Mouse (Mus musculus): ENCODE measurements around the gene Irf1. TPM values are rescaled to one million over a fixed set of nuclear protein-coding genes. Genes with fewer than 3 reads are reported as not detected.

The Irf1 gene
- polyA plus RNA-seq, 1 experiment from 2014 or later: 2.8 TPM

DNA sequence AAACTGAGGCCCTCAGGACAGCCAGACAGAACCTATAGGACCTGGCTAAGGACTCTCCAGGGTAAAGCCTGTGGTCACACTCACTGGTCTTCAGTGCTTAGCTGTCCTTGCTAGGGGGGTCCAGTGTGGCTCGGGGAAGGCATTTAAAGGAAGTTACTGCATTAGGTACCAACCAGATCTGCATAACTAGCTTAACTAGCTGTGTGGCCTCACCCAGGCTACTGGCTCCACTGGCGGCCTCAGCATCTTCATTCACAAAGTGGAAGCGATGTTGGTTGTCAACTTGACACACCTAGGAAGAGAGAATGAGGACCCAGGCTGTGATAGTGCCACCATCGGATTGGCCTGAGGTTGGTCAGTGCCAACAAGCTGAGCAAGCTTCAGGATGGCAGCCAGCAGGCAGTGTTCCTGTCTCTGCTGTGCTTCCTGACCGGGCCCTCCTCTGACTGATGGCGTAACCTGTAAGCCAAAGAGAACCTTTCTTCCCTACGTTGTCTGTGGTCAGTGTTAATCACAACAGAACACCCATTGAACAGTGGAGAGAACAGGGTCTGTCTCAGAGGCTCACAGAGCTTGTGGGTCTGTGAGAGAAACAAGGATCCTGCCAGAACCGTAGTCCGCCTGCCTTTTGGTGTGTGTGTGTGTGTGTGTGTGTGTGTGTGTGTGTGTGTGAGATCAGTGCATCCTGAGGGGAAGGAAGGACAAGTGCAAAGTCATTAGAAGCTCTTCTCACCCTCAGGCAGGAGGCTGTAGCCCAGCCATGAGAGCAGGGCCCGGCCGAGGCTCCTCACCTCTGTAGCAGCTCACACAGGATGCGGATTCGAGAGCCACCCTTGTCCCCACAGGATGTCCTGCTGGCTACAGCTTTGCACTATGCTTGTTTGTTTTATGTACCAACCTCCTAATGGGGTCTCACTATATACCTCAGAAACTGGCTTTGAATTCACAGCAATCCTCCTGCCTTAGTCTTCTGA is 16.5 kb downstream of the Irf1 start:
- Histone ChIP-seq H3K9ac (ENCODE audit: low read length) (no peak overlapping the region), H3K4me2 (no peak overlapping the region), H3K4me3 (ENCODE audit: low read depth, low read length) (no peak overlapping the region), H3K9me3 (ENCODE audit: control insufficient read depth, low read length) (no peaks in the 10 kb centered on the region; the same call in 1 of the 2 replicates), H3K36me3 (ENCODE audit: control insufficient read depth, insufficient read depth, low read length) (no peaks in the 10 kb centered on the region), H3K27me3 (ENCODE audit: control insufficient read depth, insufficient read depth, low read length) (no peaks in the 10 kb centered on the region), H3K27ac (ENCODE audit: low read depth, low read length) (no peak overlapping the region), H3K4me1 (ENCODE audit: control insufficient read depth, insufficient read depth, low read length) (no peaks in the 10 kb centered on the region)
- no peak for ATAC-seq (ENCODE audit: low FRiP score)
- 88% methylated on average over 13 of the region's 13 CpGs for WGBS
- DNase-seq (ENCODE audit: low spot score, missing footprints): no peak

DNA sequence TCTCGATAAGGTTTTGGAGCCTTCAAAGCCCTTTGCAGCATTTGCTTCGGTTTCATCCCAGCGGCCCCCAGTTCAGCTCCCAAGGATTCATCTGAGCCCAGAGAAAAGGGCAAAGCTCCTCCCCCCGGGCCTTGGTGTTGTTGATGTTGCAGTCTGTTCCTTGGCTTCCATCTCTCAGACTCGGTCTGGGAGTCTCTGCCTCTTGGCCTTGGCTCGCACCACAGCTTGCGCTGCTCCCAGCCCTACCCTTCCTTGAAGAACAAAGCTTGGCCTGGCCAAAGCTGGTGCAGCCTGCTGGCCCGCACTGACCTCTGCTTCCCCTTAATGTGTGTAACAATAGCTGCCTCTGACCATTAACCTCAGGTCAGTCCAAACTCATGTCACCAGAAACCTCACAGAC is 18.4 kb downstream of the Irf1 start:
- no peak for DNase-seq (ENCODE audit: low spot score, missing footprints)
- H3K9ac ChIP-seq (ENCODE audit: low read length): no peak overlapping the region
- no peaks in the 10 kb centered on the region for H3K27me3 ChIP-seq (ENCODE audit: control insufficient read depth, insufficient read depth, low read length)
- ATAC-seq (ENCODE audit: low FRiP score): no peak
- H3K4me1 ChIP-seq (ENCODE audit: control insufficient read depth, insufficient read depth, low read length): no peaks in the 10 kb centered on the region
- no peaks in the 10 kb centered on the region; the same call in 1 of the 2 replicates for H3K9me3 ChIP-seq (ENCODE audit: control insufficient read depth, low read length)
- no peak overlapping the region for H3K27ac ChIP-seq (ENCODE audit: low read depth, low read length)
- no peak overlapping the region for H3K4me2 ChIP-seq
- H3K4me3 ChIP-seq (ENCODE audit: low read depth, low read length): no peak overlapping the region
- H3K36me3 ChIP-seq (ENCODE audit: control insufficient read depth, insufficient read depth, low read length): no peaks in the 10 kb centered on the region
- WGBS: 59% methylated on average over 8 of the region's 8 CpGs

DNA sequence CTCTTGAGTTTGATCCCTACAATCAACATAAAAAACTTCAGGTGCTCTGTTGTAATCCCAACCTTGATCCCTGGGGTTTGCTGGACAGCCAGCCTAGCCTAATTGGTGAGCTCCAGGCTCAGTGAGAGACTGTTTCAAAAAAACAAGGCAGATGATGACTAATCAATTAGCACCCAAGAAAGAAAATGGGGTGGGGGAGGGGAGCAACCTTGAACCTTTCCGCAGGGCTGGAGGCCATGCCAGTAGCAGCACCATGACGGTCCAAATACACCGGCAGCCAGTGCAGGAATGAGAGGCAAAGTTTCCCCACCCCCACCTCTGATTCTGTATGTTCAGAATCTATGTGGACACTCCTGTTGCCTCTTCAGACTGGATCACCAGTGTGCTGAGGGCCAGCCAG is 19.5 kb downstream of the Irf1 start:
- no peak overlapping the region for H3K4me3 ChIP-seq (ENCODE audit: low read depth, low read length)
- no peaks in the 10 kb centered on the region; the same call in 1 of the 2 replicates for H3K9me3 ChIP-seq (ENCODE audit: control insufficient read depth, low read length)
- WGBS: 84% methylated on average over 3 of the region's 3 CpGs
- H3K36me3 ChIP-seq (ENCODE audit: control insufficient read depth, insufficient read depth, low read length): no peaks in the 10 kb centered on the region
- no peak for DNase-seq (ENCODE audit: low spot score, missing footprints)
- ATAC-seq (ENCODE audit: low FRiP score): no peak
- no peak overlapping the region for H3K9ac ChIP-seq (ENCODE audit: low read length)
- no peak overlapping the region for H3K27ac ChIP-seq (ENCODE audit: low read depth, low read length)
- no peaks in the 10 kb centered on the region for H3K4me1 ChIP-seq (ENCODE audit: control insufficient read depth, insufficient read depth, low read length)
- no peaks in the 10 kb centered on the region for H3K27me3 ChIP-seq (ENCODE audit: control insufficient read depth, insufficient read depth, low read length)
- H3K4me2 ChIP-seq: no peak overlapping the region

DNA sequence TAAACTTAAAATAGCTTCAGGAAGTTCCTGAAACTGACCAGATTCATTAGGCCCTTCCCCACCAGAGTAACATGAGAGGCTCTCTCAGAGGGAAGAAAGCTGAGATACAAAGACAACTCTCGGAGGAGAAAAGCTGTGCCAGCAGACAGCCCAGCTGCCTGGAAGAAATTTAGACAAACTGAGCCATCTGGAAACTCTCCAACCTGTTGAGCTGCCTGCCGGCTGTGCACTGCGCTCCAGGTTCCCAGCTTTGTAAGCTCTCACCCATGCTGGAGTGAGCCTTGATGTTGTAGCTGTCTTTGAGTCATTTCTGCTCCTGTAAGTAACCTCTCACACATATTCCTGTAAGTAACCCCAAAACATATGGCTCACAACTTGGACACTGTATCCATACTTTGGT is 23.2 kb downstream of the Irf1 start:
- WGBS: 70% methylated on average over 3 of the region's 3 CpGs
- Histone ChIP-seq H3K27ac (ENCODE audit: low read depth, low read length) (no peak overlapping the region), H3K4me3 (ENCODE audit: low read depth, low read length) (no peak overlapping the region), H3K9me3 (ENCODE audit: control insufficient read depth, low read length) (no peaks in the 10 kb centered on the region; the same call in 1 of the 2 replicates), H3K36me3 (ENCODE audit: control insufficient read depth, insufficient read depth, low read length) (no peaks in the 10 kb centered on the region), H3K9ac (ENCODE audit: low read length) (no peak overlapping the region), H3K4me2 (no peak overlapping the region), H3K27me3 (ENCODE audit: control insufficient read depth, insufficient read depth, low read length) (no peaks in the 10 kb centered on the region), H3K4me1 (ENCODE audit: control insufficient read depth, insufficient read depth, low read length) (no peaks in the 10 kb centered on the region)
- no peak for ATAC-seq (ENCODE audit: low FRiP score)
- DNase-seq (ENCODE audit: low spot score, missing footprints): no peak

DNA sequence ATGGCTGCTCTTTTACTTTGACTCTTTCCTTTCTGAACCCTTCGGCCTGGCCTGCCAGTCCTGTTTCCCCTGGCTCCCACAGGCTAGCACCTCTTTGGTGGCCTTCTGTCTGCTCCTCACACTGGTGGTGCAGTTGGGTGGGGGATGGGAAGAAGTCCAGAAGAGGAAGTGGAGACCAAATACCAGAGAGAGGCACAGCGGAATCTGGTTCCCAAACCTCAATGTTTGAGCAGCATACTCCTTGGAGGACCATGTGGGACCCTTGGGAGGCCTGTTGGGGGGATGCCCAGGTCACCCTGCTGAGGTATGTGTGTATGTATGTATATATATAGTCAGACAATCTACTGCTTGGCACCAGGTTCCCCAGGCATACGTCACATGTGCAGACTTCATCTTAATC is 24.2 kb downstream of the Irf1 start:
- no peak overlapping the region for H3K27ac ChIP-seq (ENCODE audit: low read depth, low read length)
- no peaks in the 10 kb centered on the region for H3K36me3 ChIP-seq (ENCODE audit: control insufficient read depth, insufficient read depth, low read length)
- H3K27me3 ChIP-seq (ENCODE audit: control insufficient read depth, insufficient read depth, low read length): no peaks in the 10 kb centered on the region
- no peaks in the 10 kb centered on the region; the same call in 1 of the 2 replicates for H3K9me3 ChIP-seq (ENCODE audit: control insufficient read depth, low read length)
- DNase-seq (ENCODE audit: low spot score, missing footprints) (no peak), ATAC-seq (ENCODE audit: low FRiP score) (no peak)
- no peak overlapping the region for H3K9ac ChIP-seq (ENCODE audit: low read length)
- 88% methylated on average over 3 of the region's 3 CpGs for WGBS
- H3K4me3 ChIP-seq (ENCODE audit: low read depth, low read length): no peak overlapping the region
- H3K4me1 ChIP-seq (ENCODE audit: control insufficient read depth, insufficient read depth, low read length): no peaks in the 10 kb centered on the region
- no peak overlapping the region for H3K4me2 ChIP-seq

DNA sequence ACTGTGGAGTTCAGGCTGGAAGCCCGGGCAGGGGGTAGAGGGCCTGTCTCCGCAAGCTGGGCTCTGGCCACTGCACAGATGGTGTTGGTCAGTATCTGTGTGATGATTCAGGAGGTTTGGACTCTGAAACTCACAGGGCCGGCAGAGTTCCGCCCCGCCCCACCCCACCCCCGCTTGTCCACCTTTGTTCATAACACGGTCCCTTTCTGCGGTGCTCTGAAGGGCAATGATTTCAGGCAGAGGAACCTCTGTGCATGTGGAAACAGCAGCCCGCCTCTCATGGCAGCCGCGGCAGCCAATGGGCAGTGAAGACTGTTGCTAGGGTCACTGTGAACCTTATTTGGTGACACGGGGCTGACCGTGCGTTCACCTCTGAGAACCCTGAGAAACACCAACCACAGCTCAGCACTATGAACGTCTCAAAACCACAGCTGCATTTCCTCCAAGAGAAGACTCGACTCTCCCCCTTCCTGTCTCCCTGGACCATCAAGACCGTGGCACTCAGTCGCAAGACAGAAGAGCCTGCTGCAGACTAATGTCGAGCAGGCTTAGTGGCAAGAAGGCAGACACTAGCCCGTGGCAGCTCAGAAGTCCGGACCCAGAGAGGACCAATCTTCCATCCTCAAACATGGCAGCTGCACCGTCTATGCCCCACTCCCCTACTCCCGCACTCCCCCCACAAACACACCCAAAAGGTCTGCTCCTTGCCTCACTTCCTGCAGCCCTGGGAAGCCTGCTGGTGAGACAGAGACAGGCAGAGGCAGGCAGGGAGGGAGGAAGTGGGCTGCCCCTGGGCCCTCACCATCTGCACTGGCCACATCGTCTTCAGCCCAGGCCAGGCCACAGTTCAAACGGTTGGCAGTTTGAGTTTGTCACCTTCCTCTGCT is 25.1 kb downstream of the Irf1 start:
- 78% methylated on average over 25 of the region's 25 CpGs for WGBS
- DNase-seq (ENCODE audit: low spot score, missing footprints) (no peak), ATAC-seq (ENCODE audit: low FRiP score) (no peak)
- H3K9me3 ChIP-seq (ENCODE audit: control insufficient read depth, low read length): no peaks in the 10 kb centered on the region; the same call in 1 of the 2 replicates
- H3K4me2 ChIP-seq: no peak overlapping the region
- H3K27ac ChIP-seq (ENCODE audit: low read depth, low read length): no peak overlapping the region
- H3K36me3 ChIP-seq (ENCODE audit: control insufficient read depth, insufficient read depth, low read length): no peaks in the 10 kb centered on the region
- no peak overlapping the region for H3K4me3 ChIP-seq (ENCODE audit: low read depth, low read length)
- H3K27me3 ChIP-seq (ENCODE audit: control insufficient read depth, insufficient read depth, low read length): no peaks in the 10 kb centered on the region
- H3K9ac ChIP-seq (ENCODE audit: low read length): no peak overlapping the region
- H3K4me1 ChIP-seq (ENCODE audit: control insufficient read depth, insufficient read depth, low read length): no peaks in the 10 kb centered on the region

DNA sequence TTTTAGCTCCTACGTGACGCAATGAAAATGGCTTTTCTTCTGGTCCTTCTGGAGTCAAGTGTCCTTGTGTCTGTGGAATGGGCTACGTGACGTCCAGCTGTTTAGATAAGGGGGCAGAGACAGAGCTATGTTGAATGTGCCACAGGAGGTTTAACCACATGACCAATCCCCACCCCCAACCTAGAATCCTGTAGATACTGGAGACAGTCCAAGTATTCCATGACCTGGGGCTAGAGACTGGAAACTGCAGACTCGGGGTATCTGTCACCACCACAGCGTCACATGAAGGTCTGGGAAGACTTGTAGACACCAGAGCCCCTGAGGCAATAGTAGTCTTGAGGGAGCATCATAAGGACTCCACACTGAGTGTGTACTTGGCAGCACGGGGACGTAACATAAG is 26.0 kb downstream of the Irf1 start:
- H3K4me3 ChIP-seq (ENCODE audit: low read depth, low read length): no peak overlapping the region
- no peak overlapping the region for H3K9ac ChIP-seq (ENCODE audit: low read length)
- ATAC-seq (ENCODE audit: low FRiP score) (no peak), DNase-seq (ENCODE audit: low spot score, missing footprints) (no peak)
- H3K36me3 ChIP-seq (ENCODE audit: control insufficient read depth, insufficient read depth, low read length): no peaks in the 10 kb centered on the region
- no peaks in the 10 kb centered on the region for H3K27me3 ChIP-seq (ENCODE audit: control insufficient read depth, insufficient read depth, low read length)
- 86% methylated on average over 8 of the region's 8 CpGs for WGBS
- H3K4me1 ChIP-seq (ENCODE audit: control insufficient read depth, insufficient read depth, low read length): no peaks in the 10 kb centered on the region
- H3K9me3 ChIP-seq (ENCODE audit: control insufficient read depth, low read length): no peaks in the 10 kb centered on the region
- no peak overlapping the region for H3K4me2 ChIP-seq
- no peak overlapping the region for H3K27ac ChIP-seq (ENCODE audit: low read depth, low read length)

DNA sequence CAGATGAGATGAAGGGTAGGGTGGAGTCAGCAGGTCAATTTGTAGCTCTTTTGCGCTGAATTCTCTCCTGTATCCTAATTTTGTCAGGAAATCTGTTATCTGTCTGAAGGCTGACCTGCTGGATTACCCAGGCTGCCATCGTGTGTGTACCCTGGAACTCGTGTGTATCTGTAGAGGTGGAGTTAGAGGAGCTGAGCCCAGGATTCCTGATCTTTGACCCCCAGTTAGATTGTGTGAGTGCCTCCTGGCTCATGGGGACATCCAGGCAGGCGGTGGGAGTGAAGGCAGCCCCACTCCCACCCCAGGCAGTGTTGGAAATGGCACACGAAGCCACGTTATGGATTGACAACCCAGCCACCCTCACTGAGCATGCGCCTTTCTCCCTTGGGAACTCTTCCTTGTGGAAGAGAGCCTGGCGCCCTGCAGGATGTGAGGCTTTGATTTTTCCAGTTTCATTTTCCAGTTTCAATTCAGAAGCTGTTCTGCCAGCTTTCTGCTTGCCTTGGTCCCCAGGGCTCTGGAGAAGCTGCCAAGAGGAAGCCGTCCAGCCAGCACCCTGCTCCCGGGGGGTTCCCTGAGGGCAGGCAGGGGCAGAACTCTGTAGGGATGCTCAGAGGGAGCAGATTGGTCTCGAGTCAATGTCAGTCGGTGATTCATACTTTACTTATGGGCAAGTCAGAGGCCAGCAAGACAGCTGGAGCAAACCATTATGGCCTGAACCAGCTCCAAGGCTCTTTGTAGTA is 26.8 kb downstream of the Irf1 start:
- no peaks in the 10 kb centered on the region for H3K4me1 ChIP-seq (ENCODE audit: control insufficient read depth, insufficient read depth, low read length)
- H3K9me3 ChIP-seq (ENCODE audit: control insufficient read depth, low read length): no peaks in the 10 kb centered on the region
- 71% methylated on average over 12 of the region's 12 CpGs for WGBS
- H3K27ac ChIP-seq (ENCODE audit: low read depth, low read length): no peak overlapping the region
- H3K27me3 ChIP-seq (ENCODE audit: control insufficient read depth, insufficient read depth, low read length): no peaks in the 10 kb centered on the region
- no peaks in the 10 kb centered on the region for H3K36me3 ChIP-seq (ENCODE audit: control insufficient read depth, insufficient read depth, low read length)
- no peak overlapping the region for H3K4me2 ChIP-seq
- H3K9ac ChIP-seq (ENCODE audit: low read length): no peak overlapping the region
- ATAC-seq (ENCODE audit: low FRiP score): no peak
- no peak overlapping the region for H3K4me3 ChIP-seq (ENCODE audit: low read depth, low read length)
- no peak for DNase-seq (ENCODE audit: low spot score, missing footprints)

Data from midbrain, embryonic 11.5 days (tissue).